Mouse (Mus musculus) megakaryocyte, embryonic 14.5 days (primary cell): ENCODE results near the gene Mbtps2. TPM values are rescaled to one million over a fixed set of nuclear protein-coding genes. Genes with fewer than 3 reads are reported as not detected.

Experiments used
- H3K27me3 ChIP-seq: replicated peaks from 2 replicates; pipeline ENCODE3; 2012; ENCODE audit warnings: inconsistent platforms
- H3K36me3 ChIP-seq: replicated peaks from 2 replicates; pipeline ENCODE3; 2012; ENCODE audit warnings: low read length, inconsistent platforms, mixed read lengths
- H3K4me1 ChIP-seq: 2 replicates; pipeline ENCODE4 v1.6.1; 2012; ENCODE audit warnings: inconsistent platforms
- H3K4me3 ChIP-seq: replicated peaks from 2 replicates; pipeline ENCODE3; 2012; ENCODE audit warnings: moderate library complexity, mild to moderate bottlenecking, inconsistent platforms
- H3K9me3 ChIP-seq: 2 replicates; pipeline ENCODE4 v1.6.1; 2012; ENCODE audit warnings: inconsistent platforms
- FLI1 ChIP-seq: IDR thresholded peaks from 2 replicates; pipeline ENCODE4 v1.6.1; 2012; ENCODE audit warnings: low read length, inconsistent platforms, mixed read lengths
- GATA1 ChIP-seq: IDR thresholded peaks from 3 replicates; pipeline ENCODE4 v1.6.1; 2012; ENCODE audit warnings: mixed read lengths, low read length, inconsistent platforms, borderline replicate concordance
- polyA plus RNA-seq: library from polyadenylated mRNA; stranded (reverse); fragments of >175 nt; gene quantifications from 2 replicates; pipeline ENCODE4 v1.2.3, GENCODE M21; 2012; ENCODE audit warnings: low replicate concordance; ENCODE audit not compliant: insufficient read depth

Gene Mbtps2
- polyA plus RNA-seq, 1 experiment, result 1.4 TPM

DNA sequence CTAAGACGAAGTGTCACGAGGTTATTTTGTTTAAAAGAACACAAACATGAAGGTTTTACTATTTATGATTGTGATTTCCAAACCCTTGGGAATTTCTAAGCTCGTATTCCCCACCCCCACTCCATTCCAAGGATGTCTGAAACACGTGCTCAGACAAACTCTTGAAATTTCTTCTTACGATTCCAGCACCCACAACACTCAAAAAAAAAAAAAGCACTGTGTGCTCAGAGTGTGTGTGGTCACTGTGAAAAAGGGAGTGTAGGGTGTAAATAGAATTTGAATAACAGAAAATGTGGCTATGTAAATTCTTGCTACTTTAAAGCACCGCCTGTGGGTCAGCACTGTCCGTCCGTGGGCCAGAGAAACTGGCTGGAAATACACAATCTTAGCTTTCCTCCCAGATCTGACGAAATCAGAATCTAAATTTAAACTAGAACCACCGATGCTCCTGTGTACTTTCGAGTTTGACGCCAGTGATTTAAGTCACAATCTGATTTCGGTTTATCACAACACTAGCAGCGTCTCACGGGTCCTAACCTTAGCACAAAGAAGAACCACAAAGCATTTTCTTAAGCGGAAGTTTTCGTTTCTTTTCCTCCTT, 830 bp downstream of the Mbtps2 start:
- no peak for TF ChIP-seq FLI1
- TF ChIP-seq GATA1, result no peak
- peaks cover 2% of the 10 kb centered on the region for H3K27me3 ChIP-seq
- peaks cover 3% of the 10 kb centered on the region; the same call in 1 of the 2 replicates for H3K9me3 ChIP-seq
- no peaks in the 10 kb centered on the region for H3K36me3 ChIP-seq
- peak overlapping the region; percentile 95 for H3K4me3 ChIP-seq
- H3K4me1 ChIP-seq, result peaks cover 25% of the 10 kb centered on the region

DNA sequence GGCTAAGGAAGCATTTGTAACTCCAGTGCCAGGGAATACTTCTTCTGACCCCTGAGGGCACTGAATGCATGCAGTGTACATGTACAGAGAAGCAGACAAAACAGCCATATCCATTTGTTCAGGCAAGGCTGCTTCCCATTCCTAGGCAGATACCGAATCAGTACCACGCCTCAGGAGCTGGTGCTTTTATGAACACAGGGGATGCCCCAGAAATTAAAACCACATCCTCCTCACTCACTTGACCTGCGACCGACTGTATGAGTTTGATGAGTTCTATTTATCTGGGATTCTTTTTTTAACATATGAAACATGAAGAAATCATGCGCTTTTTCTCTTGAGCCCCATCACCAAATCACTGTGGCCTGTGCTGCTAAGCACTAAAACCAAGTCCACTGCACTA, 1.7 kb downstream of the Mbtps2 start:
- TF ChIP-seq FLI1, result no peak
- TF ChIP-seq GATA1, result no peak
- H3K4me1 ChIP-seq, result peaks cover 25% of the 10 kb centered on the region
- H3K9me3 ChIP-seq, result peaks cover 3% of the 10 kb centered on the region; the same call in 1 of the 2 replicates
- peaks cover 2% of the 10 kb centered on the region for H3K27me3 ChIP-seq
- H3K36me3 ChIP-seq, result no peaks in the 10 kb centered on the region
- H3K4me3 ChIP-seq, result peak overlapping the region; percentile 95

DNA sequence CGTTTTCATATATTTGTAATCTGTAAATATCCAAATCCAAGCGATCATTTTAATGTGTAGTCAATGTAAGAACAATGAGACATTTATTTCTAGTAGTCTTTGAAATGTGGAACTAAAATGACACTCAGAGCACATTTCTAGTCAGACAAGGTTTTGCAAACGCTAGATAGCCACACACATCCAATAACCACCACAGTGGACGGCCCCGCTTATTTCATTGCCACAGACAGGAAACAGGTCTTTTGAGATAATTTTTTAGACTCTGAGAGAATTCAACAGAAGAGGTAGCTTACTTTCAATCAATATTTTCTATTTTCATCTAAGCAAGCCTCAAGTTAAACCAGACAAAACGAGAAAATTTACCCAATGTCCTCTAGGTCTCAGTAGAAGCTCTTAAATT, 2.6 kb downstream of the Mbtps2 start:
- Histone ChIP-seq H3K4me3 (peak overlapping the region; percentile 95), H3K4me1 (peaks cover 25% of the 10 kb centered on the region), H3K9me3 (peaks cover 3% of the 10 kb centered on the region; the same call in 1 of the 2 replicates), H3K36me3 (peaks cover 5% of the 10 kb centered on the region), H3K27me3 (peaks cover 2% of the 10 kb centered on the region)
- TF ChIP-seq FLI1 (no peak), GATA1 (no peak)

DNA sequence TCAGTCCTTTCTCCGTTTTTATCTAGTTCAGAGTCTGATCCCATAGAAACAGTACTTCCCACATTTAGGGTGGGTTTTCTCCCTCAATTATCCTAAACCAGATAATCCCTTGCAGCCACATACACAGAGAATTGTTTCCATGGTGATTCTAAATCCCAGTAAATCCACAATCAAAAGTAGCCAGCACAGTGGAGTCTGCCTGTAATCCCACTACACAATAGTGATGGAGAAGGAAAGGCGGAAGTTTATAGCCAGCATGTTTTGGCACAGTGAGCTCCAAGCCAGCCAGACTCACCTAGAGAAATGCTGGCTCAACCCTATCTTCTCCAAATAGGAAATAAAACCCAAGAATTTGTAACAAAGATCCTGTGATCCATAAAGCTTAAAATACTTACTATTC, 3.9 kb downstream of the Mbtps2 start:
- Histone ChIP-seq H3K36me3 (peaks cover 16% of the 10 kb centered on the region), H3K4me1 (peaks cover 25% of the 10 kb centered on the region), H3K9me3 (peaks cover 3% of the 10 kb centered on the region; the same call in 1 of the 2 replicates), H3K4me3 (peak overlapping the region; percentile 56), H3K27me3 (peaks cover 2% of the 10 kb centered on the region)
- TF ChIP-seq GATA1 (no peak), FLI1 (no peak)

DNA sequence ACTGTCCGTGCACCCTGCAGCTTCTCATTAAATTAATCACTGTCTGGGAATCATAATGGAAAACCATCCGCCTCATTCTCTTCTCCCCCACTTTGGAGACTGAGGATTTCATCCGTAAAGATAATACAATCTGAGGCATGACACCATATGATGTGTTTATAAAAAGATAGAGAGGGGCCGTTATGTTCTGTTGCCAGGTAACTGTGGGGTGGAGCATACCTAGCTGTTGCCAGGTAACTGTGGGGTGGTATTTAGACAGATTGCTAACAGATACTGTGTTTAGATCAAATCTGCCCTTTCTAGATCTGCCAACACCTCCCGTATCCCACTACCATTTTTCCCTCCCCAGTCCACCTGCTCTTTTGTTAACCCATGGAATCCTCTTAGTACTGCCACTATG, 11.5 kb downstream of the Mbtps2 start:
- no peak for TF ChIP-seq GATA1
- no peak for TF ChIP-seq FLI1
- Histone ChIP-seq H3K4me1 (0 out of 2 replicates have a peak, but pooled peaks cover under 1% of the 10 kb centered on the region), H3K27me3 (no peaks in the 10 kb centered on the region), H3K9me3 (no peaks in the 10 kb centered on the region), H3K36me3 (peaks cover 54% of the 10 kb centered on the region), H3K4me3 (no peak overlapping the region)

- TF ChIP-seq FLI1 (no peak), GATA1 (no peak)
- peaks cover 58% of the 10 kb centered on the region for H3K36me3 ChIP-seq
- no peaks in the 10 kb centered on the region for H3K9me3 ChIP-seq
- peaks cover 6% of the 10 kb centered on the region for H3K4me1 ChIP-seq
- H3K27me3 ChIP-seq, result peaks cover 2% of the 10 kb centered on the region
- H3K4me3 ChIP-seq, result no peak overlapping the region
Observed at GRCm38 (mm10) chrX:157586397-157586796, 12.1 kb downstream of the Mbtps2 start.

DNA sequence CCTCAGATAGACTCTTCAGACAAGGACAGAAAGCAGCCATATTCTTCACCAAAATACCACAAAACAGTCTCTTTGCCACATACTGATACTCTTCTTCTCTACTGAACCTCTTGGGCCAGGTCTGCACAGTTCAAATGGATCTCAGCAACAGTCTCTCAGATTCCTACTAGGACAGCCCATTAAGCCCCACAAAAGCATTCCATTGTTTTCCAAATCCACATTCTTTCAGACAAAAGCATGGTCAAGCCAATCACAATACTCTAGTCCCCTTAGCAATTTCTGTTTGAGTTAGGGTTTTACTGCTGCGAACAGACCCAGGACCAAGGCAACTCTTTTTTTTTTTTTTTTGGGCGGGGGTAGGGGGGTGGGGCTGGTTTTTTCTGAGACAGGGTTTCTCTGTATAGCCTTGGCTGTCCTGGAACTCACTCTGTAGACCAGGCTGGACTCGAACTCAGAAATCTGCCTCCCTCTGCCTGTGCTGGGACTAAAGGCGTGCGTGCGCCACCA, 19.4 kb downstream of the Mbtps2 start:
- no peak for TF ChIP-seq FLI1
- TF ChIP-seq GATA1, result no peak
- Histone ChIP-seq H3K27me3 (peaks cover 2% of the 10 kb centered on the region), H3K9me3 (no peaks in the 10 kb centered on the region), H3K4me1 (peaks cover 34% of the 10 kb centered on the region), H3K4me3 (no peak overlapping the region), H3K36me3 (peaks cover 30% of the 10 kb centered on the region)

DNA sequence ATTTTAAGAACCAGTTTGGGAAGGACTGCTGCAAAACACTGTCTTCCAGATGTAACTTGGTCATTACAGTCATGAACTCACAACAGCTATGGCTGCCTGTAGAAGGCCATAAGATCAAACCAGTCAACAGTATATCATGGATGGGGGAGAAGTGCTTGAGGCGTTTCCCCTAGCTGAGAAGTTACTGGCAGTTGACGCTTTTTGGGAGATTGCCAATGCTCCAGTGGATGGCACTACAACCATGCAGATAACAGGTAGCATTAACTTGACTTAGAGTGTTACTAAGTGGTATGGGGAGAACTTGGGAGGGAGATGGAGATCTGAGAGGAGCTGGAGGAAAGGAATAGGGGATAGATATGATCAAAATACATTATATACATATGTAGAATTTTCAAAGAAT, 23.8 kb downstream of the Mbtps2 start:
- Histone ChIP-seq H3K27me3 (no peaks in the 10 kb centered on the region), H3K4me1 (peaks cover 18% of the 10 kb centered on the region), H3K9me3 (no peaks in the 10 kb centered on the region), H3K4me3 (no peak overlapping the region), H3K36me3 (peaks cover 24% of the 10 kb centered on the region)
- no peak for TF ChIP-seq FLI1
- no peak for TF ChIP-seq GATA1

DNA sequence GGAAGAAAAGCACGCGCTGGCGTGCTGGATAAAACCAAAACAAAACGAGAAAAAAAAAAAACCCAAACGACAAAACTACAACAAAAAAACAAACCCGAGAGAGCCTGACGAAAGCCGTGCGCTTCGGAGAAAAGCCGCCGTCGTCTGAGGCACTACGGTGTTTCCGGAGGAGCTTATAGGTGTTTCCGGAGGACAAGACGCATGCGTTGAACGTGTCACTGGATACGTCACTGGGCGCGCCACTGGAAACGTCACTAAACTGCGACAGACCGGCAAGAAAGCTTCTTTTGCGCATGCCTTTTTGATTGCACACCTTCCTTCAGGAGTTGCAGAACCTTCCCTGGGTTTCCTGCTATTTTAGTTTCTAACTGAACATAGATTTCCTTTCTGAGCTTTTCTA, 29.7 kb downstream of the Mbtps2 start, which contains the start of gene Yy2:
Yy2 (minus strand) TSS at position 146 of the 400 bp plus-strand sequence.
- H3K36me3 ChIP-seq, result peaks cover 31% of the 10 kb centered on the region
- no peak for TF ChIP-seq FLI1
- TF ChIP-seq GATA1, result no peak
- no peaks in the 10 kb centered on the region for H3K4me1 ChIP-seq
- H3K4me3 ChIP-seq, result no peak within 1 kb of the TSS
- H3K27me3 ChIP-seq, result no peaks in the 10 kb centered on the region
- H3K9me3 ChIP-seq, result no peaks in the 10 kb centered on the region

GRCm38 (mm10) chrX:157563794-157564193, 34.7 kb downstream of the Mbtps2 start:
- Histone ChIP-seq H3K9me3 (no peaks in the 10 kb centered on the region), H3K4me3 (no peak overlapping the region), H3K36me3 (peaks cover 27% of the 10 kb centered on the region), H3K27me3 (no peaks in the 10 kb centered on the region), H3K4me1 (no peaks in the 10 kb centered on the region)
- TF ChIP-seq FLI1, result no peak
- TF ChIP-seq GATA1, result no peak
